Mouse (Mus musculus): ENCODE data around the gene Poldip2. TPM values are rescaled to one million over a fixed set of nuclear protein-coding genes. Genes with fewer than 3 reads are reported as not detected.
A peak's percentile ranks its signal among the peaks of the same experiment; 100 is the strongest.

Poldip2 gene
- polyA plus RNA-seq, 1 experiment, result 75.3 TPM

DNA sequence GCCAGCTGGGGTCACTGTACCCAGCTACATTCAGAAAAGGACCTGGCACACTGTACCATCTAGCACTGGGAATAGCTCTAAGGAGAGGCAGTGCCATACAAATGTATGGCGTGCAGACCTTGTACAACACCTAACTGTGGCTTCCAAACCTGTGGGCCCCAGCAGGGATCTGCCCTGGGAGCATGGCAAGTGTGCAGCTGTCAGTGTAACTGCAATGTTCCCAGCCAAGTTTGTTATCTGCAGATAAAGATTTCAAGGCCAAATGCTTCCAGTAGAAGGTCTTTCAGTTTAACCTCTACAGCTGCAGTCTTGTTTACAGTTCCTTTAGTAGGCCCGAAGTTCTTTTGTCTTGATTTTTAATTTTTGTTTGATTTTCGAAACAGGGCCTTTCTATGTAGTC is 43.6 kb downstream of the Poldip2 start:
- no peak overlapping the region for H3K9ac ChIP-seq (ENCODE audit: low read depth, poor library complexity, severe bottlenecking)
- H3K27ac ChIP-seq (ENCODE audit: insufficient read depth, low read length), result no peak overlapping the region
- TF ChIP-seq CTCF (IDR thresholded peaks at IDR 0.05; ENCODE audit: low read depth, low read length), result no peak
- TF ChIP-seq EP300 (IDR thresholded peaks at IDR 0.05; ENCODE audit: insufficient read depth, low read depth, low read length), result no peak
- no peak for TF ChIP-seq POLR2A (IDR thresholded peaks at IDR 0.05; ENCODE audit: insufficient read depth, low read length)
- H3K9me3 ChIP-seq (replicated peaks; ENCODE audit: control insufficient read depth, insufficient read depth, low read length, poor library complexity, severe bottlenecking), result no peaks in the 10 kb centered on the region
- H3K36me3 ChIP-seq (ENCODE audit: control insufficient read depth, insufficient read depth, low read length, poor library complexity, severe bottlenecking), result no peaks in the 10 kb centered on the region
- H3K4me1 ChIP-seq (ENCODE audit: control insufficient read depth, insufficient read depth, low read length), result no peaks in the 10 kb centered on the region
- H3K27me3 ChIP-seq (ENCODE audit: control insufficient read depth, insufficient read depth, low read length, poor library complexity, severe bottlenecking), result no peaks in the 10 kb centered on the region
- H3K4me3 ChIP-seq (ENCODE audit: low read depth, low read length), result no peak overlapping the region

DNA sequence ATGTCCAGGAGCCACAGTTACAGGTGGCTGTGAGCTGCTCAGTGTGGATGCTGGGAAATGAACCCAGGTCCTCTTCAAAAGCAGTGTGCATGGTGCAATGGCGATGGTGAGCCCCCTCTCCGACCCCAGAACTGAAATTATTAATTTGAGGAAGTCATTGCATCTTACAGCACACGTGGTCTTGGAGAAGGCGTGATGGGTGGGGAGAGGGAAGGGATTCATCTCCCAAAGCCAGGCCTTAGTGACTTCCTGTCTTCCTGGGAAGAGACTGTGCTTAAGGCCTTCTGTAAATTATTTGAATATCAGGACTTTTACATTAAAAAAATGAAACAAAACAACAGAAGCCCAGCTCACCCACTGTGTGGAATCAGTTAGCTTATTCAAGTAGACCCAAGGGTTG is 44.1 kb downstream of the Poldip2 start:
- no peak for TF ChIP-seq CTCF (IDR thresholded peaks at IDR 0.05; ENCODE audit: low read depth, low read length)
- TF ChIP-seq EP300 (IDR thresholded peaks at IDR 0.05; ENCODE audit: insufficient read depth, low read depth, low read length), result no peak
- no peak for TF ChIP-seq POLR2A (IDR thresholded peaks at IDR 0.05; ENCODE audit: insufficient read depth, low read length)
- no peaks in the 10 kb centered on the region for H3K27me3 ChIP-seq (ENCODE audit: control insufficient read depth, insufficient read depth, low read length, poor library complexity, severe bottlenecking)
- H3K9ac ChIP-seq (ENCODE audit: low read depth, poor library complexity, severe bottlenecking), result no peak overlapping the region
- no peaks in the 10 kb centered on the region for H3K36me3 ChIP-seq (ENCODE audit: control insufficient read depth, insufficient read depth, low read length, poor library complexity, severe bottlenecking)
- H3K27ac ChIP-seq (ENCODE audit: insufficient read depth, low read length), result no peak overlapping the region
- no peaks in the 10 kb centered on the region for H3K9me3 ChIP-seq (replicated peaks; ENCODE audit: control insufficient read depth, insufficient read depth, low read length, poor library complexity, severe bottlenecking)
- no peaks in the 10 kb centered on the region for H3K4me1 ChIP-seq (ENCODE audit: control insufficient read depth, insufficient read depth, low read length)
- H3K4me3 ChIP-seq (ENCODE audit: low read depth, low read length), result no peak overlapping the region

DNA sequence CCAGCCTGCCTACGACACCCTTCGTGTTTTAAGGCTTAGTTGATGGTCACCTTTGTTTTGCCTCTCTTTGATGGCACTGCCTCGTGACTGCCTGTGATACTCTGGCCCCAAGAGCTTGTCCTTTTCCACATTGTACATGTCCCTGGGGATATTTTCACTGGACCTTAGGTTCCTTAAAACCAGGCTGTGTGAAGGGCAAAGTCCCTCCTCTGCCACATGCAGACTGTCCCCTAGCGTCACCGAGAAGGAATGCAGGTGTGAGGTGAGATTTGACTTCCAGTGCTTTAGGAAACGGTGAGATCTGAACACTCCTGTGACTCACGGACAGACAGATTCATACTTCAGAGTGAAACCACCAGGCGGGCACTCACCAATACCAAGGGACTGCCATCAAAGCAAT is 45.2 kb downstream of the Poldip2 start:
- Histone ChIP-seq H3K4me1 (ENCODE audit: control insufficient read depth, insufficient read depth, low read length) (no peaks in the 10 kb centered on the region), H3K4me3 (ENCODE audit: low read depth, low read length) (no peak overlapping the region), H3K9me3 (replicated peaks; ENCODE audit: control insufficient read depth, insufficient read depth, low read length, poor library complexity, severe bottlenecking) (no peaks in the 10 kb centered on the region), H3K36me3 (ENCODE audit: control insufficient read depth, insufficient read depth, low read length, poor library complexity, severe bottlenecking) (no peaks in the 10 kb centered on the region), H3K27ac (ENCODE audit: insufficient read depth, low read length) (no peak overlapping the region), H3K9ac (ENCODE audit: low read depth, poor library complexity, severe bottlenecking) (no peak overlapping the region), H3K27me3 (ENCODE audit: control insufficient read depth, insufficient read depth, low read length, poor library complexity, severe bottlenecking) (no peaks in the 10 kb centered on the region)
- TF ChIP-seq CTCF (IDR thresholded peaks at IDR 0.05; ENCODE audit: low read depth, low read length) (peak; percentile 76), EP300 (IDR thresholded peaks at IDR 0.05; ENCODE audit: insufficient read depth, low read depth, low read length) (no peak), POLR2A (IDR thresholded peaks at IDR 0.05; ENCODE audit: insufficient read depth, low read length) (no peak)

DNA sequence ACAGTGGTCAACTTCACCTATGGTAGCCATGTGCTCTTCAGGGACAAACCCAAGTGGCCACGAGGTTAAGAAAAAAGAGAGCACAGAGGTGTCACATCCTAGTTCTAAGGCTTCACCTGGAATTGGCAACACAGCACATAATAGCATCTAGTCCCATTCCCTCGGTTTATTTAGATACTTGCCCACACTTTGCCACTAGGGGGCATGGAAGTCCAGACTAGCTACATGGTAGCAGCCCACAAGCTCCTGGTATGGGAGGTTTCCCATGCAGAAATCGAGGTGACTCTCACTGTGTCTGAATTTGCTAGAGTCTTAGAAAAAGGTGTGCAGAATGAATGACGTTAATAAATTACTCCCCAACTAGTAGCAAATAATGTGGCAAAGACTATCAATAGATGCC is 48.5 kb downstream of the Poldip2 start:
- no peak for TF ChIP-seq POLR2A (IDR thresholded peaks at IDR 0.05; ENCODE audit: insufficient read depth, low read length)
- TF ChIP-seq CTCF (IDR thresholded peaks at IDR 0.05; ENCODE audit: low read depth, low read length), result peak; percentile 71
- Histone ChIP-seq H3K36me3 (ENCODE audit: control insufficient read depth, insufficient read depth, low read length, poor library complexity, severe bottlenecking) (no peaks in the 10 kb centered on the region), H3K9ac (ENCODE audit: low read depth, poor library complexity, severe bottlenecking) (no peak overlapping the region), H3K27ac (ENCODE audit: insufficient read depth, low read length) (no peak overlapping the region), H3K9me3 (replicated peaks; ENCODE audit: control insufficient read depth, insufficient read depth, low read length, poor library complexity, severe bottlenecking) (no peaks in the 10 kb centered on the region), H3K27me3 (ENCODE audit: control insufficient read depth, insufficient read depth, low read length, poor library complexity, severe bottlenecking) (no peaks in the 10 kb centered on the region), H3K4me3 (ENCODE audit: low read depth, low read length) (no peak overlapping the region), H3K4me1 (ENCODE audit: control insufficient read depth, insufficient read depth, low read length) (no peaks in the 10 kb centered on the region)

DNA sequence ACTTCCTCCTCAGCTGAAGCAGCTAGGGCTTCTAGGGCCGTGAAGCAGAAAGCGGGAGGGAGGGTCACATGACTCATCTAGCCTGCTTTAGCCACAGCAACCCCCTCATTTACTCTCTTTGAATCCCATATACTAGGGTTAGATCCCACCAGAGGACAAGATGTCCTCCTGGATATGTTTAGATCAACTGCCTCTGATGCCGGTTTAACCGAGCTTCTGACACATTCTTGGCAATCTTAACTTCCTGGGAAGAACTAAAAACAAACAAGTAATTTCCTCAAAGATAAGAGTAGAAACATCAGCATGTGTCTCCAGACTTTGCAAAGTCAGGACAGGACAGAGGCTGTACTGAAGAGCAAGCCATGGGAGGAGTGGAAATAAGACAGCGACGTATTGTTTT is 54.8 kb downstream of the Poldip2 start:
- H3K27ac ChIP-seq (ENCODE audit: insufficient read depth, low read length), result no peak overlapping the region
- H3K9ac ChIP-seq (ENCODE audit: low read depth, poor library complexity, severe bottlenecking), result no peak overlapping the region
- H3K36me3 ChIP-seq (ENCODE audit: control insufficient read depth, insufficient read depth, low read length, poor library complexity, severe bottlenecking), result peaks cover 8% of the 10 kb centered on the region; the same call in 1 of the 2 replicates
- H3K9me3 ChIP-seq (replicated peaks; ENCODE audit: control insufficient read depth, insufficient read depth, low read length, poor library complexity, severe bottlenecking), result no peaks in the 10 kb centered on the region
- no peak overlapping the region for H3K4me3 ChIP-seq (ENCODE audit: low read depth, low read length)
- no peaks in the 10 kb centered on the region for H3K27me3 ChIP-seq (ENCODE audit: control insufficient read depth, insufficient read depth, low read length, poor library complexity, severe bottlenecking)
- TF ChIP-seq EP300 (IDR thresholded peaks at IDR 0.05; ENCODE audit: insufficient read depth, low read depth, low read length), result no peak
- no peak for TF ChIP-seq POLR2A (IDR thresholded peaks at IDR 0.05; ENCODE audit: insufficient read depth, low read length)
- TF ChIP-seq CTCF (IDR thresholded peaks at IDR 0.05; ENCODE audit: low read depth, low read length), result no peak
- no peaks in the 10 kb centered on the region for H3K4me1 ChIP-seq (ENCODE audit: control insufficient read depth, insufficient read depth, low read length)

DNA sequence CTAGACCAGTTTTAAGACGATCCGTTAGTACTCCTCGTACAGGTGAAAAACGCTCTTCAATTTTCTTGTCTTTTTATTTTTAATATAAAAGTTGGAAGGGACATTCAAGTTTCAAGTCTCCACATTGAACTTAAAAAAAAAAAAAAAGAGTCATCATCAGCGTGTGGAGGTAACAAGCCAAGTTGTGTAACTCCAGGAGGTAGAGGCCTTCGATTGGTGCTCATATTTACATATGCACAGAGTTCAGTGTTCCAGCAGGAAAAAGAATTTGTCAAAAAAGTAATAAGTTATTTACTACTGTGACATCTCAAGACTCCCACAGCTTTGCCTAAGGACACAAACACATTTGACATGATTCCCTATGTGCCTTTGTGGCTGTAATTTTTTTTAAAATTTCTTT is 55.6 kb downstream of the Poldip2 start:
- Histone ChIP-seq H3K27ac (ENCODE audit: insufficient read depth, low read length) (no peak overlapping the region), H3K27me3 (ENCODE audit: control insufficient read depth, insufficient read depth, low read length, poor library complexity, severe bottlenecking) (no peaks in the 10 kb centered on the region), H3K36me3 (ENCODE audit: control insufficient read depth, insufficient read depth, low read length, poor library complexity, severe bottlenecking) (peaks cover 13% of the 10 kb centered on the region), H3K4me1 (ENCODE audit: control insufficient read depth, insufficient read depth, low read length) (no peaks in the 10 kb centered on the region), H3K4me3 (ENCODE audit: low read depth, low read length) (no peak overlapping the region), H3K9me3 (replicated peaks; ENCODE audit: control insufficient read depth, insufficient read depth, low read length, poor library complexity, severe bottlenecking) (no peaks in the 10 kb centered on the region), H3K9ac (ENCODE audit: low read depth, poor library complexity, severe bottlenecking) (no peak overlapping the region)
- TF ChIP-seq CTCF (IDR thresholded peaks at IDR 0.05; ENCODE audit: low read depth, low read length) (no peak), POLR2A (IDR thresholded peaks at IDR 0.05; ENCODE audit: insufficient read depth, low read length) (no peak), EP300 (IDR thresholded peaks at IDR 0.05; ENCODE audit: insufficient read depth, low read depth, low read length) (no peak)

All from ES-Bruce4 (cell line).